In genomic region chr2:173164946-173165345, GRCm38 (mm10) we compare ENCODE assay signal across 15 mouse cellular contexts. TPM values are rescaled to one million over a fixed set of nuclear protein-coding genes. Genes with fewer than 3 reads are reported as not detected.
"Had no signal": no experiment of that assay in that cellular context is flagged by ENCODE, and none has a peak within 500 bp of the region (broad histone marks: within the 10 kb centered on the region; RNA-seq: fewer than 3 reads in every experiment).

No protein-coding gene starts in this region.

- H3K4me2 ChIP-seq: hindbrain, embryonic 15.5 days; liver, embryonic 13.5 days; lung, embryonic 14.5 days; midbrain, embryonic 13.5 days had no signal

- H3K27me3 ChIP-seq: hindbrain, embryonic 15.5 days; midbrain, embryonic 13.5 days had no signal

- H3K9ac ChIP-seq: hindbrain, embryonic 15.5 days; liver, embryonic 13.5 days; lung, embryonic 14.5 days; midbrain, embryonic 13.5 days had no signal

- ATAC-seq: lung, postnatal 0 days; midbrain, embryonic 13.5 days had no signal

- H3K27ac ChIP-seq: hindbrain, embryonic 15.5 days; liver, embryonic 13.5 days; macrophage; midbrain, embryonic 13.5 days; stomach, postnatal 0 days had no signal

- H3K9me3 ChIP-seq: hindbrain, embryonic 15.5 days; liver, embryonic 13.5 days; midbrain, embryonic 13.5 days had no signal

- DNase-seq: left cerebral cortex, postnatal 4 days; liver, embryonic 13.5 days; right cerebral cortex, adult 18-20 months; right cerebral cortex, postnatal 14 days; right cerebral cortex, postnatal 4 days had no signal

- H3K4me1 ChIP-seq: liver, embryonic 13.5 days had no signal

- H3K36me3 ChIP-seq: hindbrain, embryonic 15.5 days; liver, embryonic 13.5 days; midbrain, embryonic 13.5 days had no signal

- H3K4me3 ChIP-seq: hindbrain, embryonic 15.5 days; liver, embryonic 13.5 days; midbrain, embryonic 13.5 days had no signal

RNA-seq across cellular contexts. Expression of gene Pck1, which starts 12.1 kb away (rescaled TPM):
- polyA plus RNA-seq: hindbrain, embryonic 15.5 days; lung, embryonic 14.5 days; macrophage; midbrain, embryonic 13.5 days; neural tube, embryonic 11.5 days had no signal

RNA-seq across cellular contexts. Expression of gene Ctcfl, which starts 45.6 kb away (rescaled TPM):
- polyA plus RNA-seq: limb, embryonic 14.5 days; lung, postnatal 0 days; macrophage; midbrain, postnatal 0 days; neural tube, embryonic 11.5 days; stomach, postnatal 0 days; urinary bladder, adult 2 months had no signal

RNA-seq across cellular contexts. Expression of gene Zbp1, which starts 53.8 kb away (rescaled TPM):
- polyA plus RNA-seq: neural tube, embryonic 11.5 days had no signal
